Mouse (Mus musculus) spleen, adult 18-20 months (tissue): ENCODE results near the gene Defb47.
A peak's percentile ranks its signal among the peaks of the same experiment; 100 is the strongest.

Experiments used
- DNase-seq, 2 experiments: peaks; one replicate each; pipeline ENCODE4 v3.0.0; 2022; ENCODE audit warnings: mixed read lengths in 2 of 2

Defb47 gene

DNA sequence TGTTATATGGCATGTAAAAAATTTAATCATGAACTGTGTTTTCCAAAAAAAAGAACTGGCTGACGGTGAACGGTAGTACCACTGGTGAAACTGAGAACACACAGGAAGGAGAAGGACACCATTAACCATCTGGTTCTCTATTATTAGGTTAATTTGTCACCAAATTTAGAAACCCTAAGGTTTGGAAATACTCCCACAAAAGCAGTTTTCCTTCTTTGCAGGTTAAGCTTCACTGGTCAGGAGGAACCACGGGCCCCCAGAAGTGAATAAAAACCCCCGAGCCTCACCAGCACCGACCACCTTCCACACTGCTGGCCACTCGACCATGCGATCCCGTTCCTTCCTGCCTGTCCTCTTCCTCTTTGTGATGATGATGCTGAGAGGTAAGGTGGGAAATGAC is at the start of gene Defb47:
Gene Defb47 (plus strand): TSS at position 301 of the 400 bp plus-strand sequence.
- no peak for DNase-seq

DNA sequence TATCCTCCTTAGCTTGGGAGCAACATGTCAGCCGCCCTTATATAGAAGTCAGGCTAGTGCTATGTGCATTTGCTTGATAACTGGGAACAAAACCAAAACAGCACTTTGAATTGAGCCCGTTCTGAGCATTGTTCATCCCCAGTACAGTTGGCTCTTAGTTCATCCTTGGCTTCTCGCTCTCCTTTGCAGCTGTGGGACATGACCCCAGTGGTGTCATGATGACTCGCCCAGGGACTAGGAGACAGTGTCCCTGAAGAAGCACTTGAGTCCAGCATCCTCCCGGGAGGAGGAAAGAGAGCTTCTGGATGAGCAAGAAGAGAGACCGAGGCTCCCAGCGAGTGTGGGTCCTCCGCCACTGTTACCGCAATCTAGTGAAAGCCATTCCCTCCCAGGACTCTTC is 41.8 kb upstream of the Defb47 start:
- DNase-seq, result no peak

DNA sequence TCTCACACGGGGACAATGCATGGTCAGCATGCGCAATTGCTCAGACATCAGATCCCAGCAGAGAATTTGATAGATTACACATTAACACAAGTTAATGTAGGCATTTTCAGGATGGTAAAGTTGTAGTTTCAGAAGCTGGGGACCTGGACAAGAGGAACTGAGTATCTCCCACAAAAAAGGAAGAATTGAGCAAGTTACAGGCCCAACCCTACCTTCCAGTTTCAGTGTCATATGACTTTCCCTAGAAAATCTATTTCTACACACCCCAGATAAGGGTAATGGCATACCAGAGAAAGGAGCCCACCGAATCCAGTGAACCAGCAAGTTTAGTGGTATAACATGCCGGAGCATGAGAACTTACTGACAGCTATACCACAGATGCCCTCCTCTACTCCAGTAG is 34.2 kb upstream of the Defb47 start:
- DNase-seq, result no peak

DNA sequence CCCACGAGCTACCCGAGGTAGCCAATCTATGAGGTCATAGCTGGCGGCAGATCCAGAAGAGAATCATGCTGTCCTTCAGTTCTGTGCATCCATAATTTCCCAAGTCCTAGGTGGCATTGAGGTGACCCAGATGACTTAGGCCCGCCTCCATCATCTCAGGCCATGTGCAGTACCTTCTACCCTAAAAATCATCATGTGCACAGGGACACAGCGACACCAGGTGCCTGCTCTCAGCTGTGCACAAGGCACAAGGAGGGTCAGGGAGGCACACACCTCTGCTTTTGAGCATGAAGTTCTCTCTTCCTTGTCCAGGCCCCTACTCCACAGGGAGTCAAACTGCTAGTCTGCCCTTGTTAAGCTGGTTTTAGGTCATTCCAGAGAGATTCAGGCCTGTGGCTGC is 32.5 kb upstream of the Defb47 start:
- no peak for DNase-seq

DNA sequence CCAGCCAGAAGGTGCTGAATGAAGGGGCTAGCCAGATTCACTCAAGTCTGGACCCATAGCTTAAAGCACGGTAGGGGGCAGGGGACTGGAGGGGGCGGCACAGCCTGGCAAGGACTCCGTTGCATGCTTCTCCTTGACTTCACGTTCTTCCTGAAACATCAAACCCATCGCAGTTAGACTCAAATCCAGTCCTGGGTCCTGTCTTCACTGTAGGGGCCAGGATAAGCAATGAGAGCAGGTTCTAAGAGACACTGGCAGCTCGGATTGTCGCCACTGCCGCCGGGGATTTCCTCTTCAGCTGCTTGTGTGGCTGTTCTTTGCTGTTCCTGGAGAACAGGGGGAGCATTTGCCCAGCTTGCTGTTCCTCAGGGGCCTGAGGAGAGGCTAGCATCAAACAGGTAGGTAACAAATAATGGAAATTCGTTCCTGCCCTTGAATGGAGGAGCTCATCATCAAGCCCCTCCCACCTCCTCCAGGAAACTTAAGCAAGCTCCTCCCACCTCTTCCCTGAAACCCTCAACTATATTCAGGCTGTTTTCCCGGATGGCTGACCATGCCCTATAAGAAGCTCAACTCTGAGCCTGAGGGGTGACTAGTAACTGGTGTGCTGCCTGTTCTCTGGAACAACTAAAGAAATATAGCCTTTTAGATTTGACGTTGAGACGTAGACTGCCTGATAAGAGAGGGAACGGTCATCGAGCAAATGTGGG is 31.9 kb upstream of the Defb47 start:
- DNase-seq, result no peak

DNA sequence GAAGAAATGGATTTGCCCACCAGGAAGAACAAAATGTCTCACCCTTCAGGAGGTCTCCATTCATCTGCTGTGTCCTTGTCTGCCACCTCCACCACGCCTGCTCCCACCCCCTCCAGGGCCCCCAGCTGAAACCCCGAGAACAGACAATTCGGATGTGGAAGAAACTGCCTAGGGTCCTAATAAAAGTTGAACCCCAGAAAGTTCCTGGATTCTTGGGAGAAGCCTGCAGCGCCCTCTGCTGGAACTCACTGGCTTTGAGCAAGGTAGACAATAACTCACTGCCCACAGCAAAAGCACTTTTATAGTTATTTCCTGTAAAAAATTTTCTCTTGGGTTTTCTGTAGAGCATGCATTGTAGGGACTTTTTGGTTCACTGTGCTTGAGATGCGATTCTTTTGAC is 22.8 kb upstream of the Defb47 start:
- DNase-seq, result peak; percentile 16 to 64

DNA sequence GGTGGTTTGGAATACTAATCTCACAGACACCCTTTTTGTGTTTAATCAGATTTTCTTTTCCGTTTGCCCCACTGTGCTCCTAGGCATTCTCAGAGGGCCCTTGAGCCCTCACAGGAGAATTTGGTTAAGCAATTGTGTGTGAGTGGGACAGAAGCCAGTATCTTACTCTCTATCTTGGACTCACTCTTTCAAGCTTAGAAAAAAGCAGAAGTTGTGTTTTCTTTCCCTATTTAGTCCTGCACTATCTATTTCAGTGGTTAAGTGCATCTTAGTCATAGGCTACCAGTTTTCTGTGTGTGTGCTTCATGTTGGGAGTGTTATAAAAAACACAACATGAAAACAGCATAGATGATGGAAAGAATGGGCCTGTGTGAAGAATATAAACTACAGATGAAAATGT is 18.1 kb upstream of the Defb47 start:
- DNase-seq, result no peak

DNA sequence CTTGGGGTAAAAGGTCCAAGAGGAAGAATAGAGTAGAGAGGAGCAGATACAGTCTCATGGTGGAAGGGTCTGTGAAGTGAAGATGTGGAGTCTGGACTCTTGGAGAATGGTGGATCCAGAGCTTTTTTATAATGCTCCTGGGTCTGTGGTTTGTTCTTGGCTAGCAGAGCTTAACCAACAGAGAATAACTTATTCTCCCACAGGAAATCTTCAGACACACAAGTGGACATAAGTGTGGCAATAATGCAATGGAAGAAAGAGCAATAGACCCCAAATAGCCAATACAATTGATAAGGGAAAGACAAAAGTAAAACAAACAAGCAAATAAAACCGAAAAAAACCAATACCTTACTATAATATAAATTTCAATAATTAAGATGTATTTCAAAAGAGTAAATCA is 13.5 kb upstream of the Defb47 start, which contains the start of gene Defb48:
Gene Defb48 (minus strand): TSS at position 101 of the 400 bp plus-strand sequence.
- no peak for DNase-seq

DNA sequence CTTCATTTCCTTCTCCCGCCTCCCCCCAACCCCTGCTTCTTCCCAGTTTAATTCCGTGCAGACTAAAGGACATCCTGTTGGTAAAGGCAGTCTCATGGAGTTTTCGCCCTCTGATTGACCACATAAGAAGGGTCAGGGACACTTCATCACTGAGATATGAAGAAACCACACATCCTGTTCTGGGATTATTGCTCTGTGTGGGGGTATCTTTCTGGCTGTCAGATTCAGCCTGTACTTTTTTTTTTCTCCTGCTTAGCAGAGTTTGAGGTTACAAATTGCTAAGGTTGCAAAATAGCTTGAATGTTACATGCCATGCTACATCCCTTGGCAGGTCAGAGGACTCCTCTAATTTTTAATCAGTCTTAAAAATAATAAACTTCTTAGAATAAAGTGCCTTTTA is 6.6 kb upstream of the Defb47 start:
- DNase-seq, result no peak

DNA sequence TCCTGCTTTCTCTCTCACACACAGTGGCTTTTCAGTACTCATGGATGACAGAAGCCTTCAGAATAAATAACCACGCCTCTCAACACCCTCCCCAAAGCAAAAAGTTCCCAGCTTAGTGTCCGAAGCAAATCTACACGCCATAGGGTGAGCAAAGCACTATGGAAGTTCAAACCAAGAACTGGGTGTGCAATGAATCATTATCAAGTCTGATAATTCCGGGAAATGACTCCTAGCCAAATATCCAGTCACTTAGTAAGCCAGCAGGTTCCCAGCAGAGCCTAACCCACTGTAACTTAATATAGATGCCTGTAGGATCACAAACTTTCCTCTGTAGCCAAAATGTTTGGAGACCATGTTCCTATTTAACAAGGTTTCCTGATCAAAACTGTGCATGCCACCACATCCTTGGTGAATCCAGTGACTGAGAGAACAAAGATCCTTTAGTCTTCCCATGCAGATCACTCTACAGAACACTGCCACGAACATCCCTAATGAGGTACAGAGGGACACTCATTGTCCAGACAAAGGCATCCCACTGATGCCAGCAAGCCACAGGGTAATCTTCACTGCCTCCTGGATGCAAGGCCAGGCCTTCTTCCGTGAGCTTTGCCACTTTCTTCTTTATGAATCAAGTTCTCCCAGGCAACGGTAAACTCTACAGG is 5.9 kb upstream of the Defb47 start:
- DNase-seq, result no peak

DNA sequence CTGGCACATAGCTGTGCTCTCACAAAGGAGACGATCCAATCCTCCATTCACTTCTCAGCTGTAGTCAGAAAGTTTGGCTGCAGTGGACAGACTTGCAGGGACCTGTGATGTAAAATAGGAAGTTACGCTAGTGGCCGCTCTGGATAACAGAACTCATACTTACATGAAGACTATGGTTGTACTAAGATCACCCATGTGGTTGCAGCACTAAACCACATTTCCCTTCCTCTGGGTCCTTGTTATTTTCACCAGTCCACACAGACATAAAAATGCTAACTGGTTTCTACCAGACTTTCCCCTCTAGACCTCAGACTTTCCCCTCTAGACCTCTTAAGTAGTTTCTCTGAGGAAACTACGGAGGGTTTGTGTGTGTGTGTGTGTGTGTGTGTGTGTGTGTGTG is 1.1 kb downstream of the Defb47 start:
- no peak for DNase-seq

DNA sequence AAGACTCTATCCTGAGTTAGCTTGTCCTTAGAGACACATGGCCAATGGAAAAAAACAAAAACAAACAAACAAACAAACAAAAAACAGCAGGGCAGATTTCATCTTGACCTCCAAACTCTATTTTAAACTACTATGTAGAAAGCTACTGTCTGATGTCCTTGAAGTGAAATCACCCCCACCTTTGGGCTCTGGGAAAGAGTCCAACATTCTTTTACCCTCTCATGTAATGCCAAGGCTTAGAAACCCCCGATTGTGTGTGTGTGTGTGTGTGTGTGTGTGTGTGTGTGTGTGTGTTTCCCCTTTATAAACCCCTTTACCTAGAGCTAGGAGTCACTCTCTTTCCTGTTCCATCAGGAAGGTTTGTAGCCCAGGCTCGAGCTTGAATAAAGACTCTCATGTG is 4.7 kb downstream of the Defb47 start:
- DNase-seq, result no peak

DNA sequence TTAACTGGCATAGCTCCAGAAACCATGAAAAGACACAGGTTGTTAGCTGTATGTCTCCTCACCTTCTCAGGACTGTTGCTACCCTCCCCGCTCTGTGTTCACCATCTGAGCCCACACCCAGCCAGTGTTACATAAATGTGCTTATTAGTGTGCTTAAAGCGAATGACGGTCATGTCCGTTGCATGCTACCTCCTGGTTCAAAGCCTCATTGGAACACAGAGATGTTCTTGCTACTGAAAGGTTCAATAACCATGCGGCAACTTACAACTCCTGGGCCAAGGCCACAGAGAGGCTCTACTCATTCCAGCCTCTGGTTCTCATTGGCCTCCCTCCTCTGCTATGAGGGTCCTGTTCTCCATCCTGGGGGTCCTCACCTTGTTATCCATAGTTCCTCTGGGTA is 13.6 kb downstream of the Defb47 start, which contains the start of gene Defb43:
Gene Defb43 (plus strand): TSS at position 301 of the 400 bp plus-strand sequence.
- no peak for DNase-seq

DNA sequence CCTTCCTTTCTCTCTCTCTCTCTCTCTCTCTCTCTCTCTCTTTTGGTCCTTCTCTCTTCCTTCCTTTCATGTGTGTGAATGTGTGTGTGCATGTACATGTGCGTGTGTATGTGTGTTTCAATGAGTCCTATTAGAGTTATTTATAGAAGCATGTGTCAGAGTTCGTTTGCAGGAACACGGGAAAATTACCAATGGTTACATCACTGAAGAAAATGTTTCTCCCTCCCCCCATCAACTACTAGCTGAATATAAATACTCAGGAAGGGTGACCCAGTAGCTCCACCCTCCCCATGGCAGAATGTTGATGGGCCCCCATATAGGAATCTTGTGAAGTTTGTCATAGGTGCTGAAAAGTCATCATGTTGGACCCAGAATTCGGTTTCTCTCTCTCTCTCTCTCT is 15.2 kb downstream of the Defb47 start:
- DNase-seq, result no peak

DNA sequence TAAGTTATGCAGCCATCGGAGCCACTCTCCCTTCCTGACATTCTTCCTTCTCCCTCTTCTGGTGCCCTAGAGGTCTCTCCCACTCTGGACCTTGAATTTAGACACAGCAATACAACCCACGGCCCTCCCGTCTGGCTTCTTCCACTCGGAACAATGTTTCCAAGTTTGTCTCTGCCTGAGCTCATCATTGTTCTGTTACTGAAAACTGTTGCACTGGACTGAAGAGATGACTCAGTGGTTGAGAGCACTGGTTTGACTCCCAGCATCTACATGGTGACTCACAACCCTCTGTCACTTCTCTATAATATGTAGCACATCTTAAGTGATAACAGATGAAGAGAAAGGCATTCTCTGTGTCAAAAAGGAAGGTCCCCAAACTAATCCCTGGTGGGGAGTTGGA is 16.8 kb downstream of the Defb47 start:
- DNase-seq, result no peak

DNA sequence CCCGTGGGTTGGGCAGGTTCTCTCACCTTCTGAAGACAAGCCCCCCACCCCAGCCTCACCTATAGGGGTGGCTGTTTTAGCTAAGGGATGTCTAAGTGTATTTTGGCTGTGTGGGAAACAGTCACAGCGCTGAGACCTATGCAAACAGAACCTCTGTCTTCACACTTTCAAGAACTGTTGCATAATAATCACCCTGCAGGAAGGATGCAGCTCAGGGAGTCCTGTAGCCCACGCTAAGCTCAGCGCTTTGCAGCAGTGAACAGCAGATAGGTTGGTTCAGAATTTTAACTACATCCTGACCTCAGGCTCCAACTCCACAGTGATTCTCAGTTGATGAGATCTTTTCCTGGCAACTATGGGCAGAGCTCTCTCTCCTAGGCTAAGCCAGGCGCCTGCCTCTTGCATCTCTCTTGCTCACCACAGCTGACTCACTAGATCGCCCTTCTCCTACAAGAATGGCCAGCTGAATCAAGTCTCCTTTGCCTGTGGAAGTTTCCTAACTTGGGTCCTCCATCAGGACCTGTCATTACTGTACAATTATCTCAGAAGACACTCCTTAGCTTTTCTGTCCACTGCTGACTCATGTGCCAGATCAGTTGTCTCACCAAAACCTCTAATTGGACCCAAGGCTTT is 22.8 kb downstream of the Defb47 start:
- DNase-seq, result no peak

DNA sequence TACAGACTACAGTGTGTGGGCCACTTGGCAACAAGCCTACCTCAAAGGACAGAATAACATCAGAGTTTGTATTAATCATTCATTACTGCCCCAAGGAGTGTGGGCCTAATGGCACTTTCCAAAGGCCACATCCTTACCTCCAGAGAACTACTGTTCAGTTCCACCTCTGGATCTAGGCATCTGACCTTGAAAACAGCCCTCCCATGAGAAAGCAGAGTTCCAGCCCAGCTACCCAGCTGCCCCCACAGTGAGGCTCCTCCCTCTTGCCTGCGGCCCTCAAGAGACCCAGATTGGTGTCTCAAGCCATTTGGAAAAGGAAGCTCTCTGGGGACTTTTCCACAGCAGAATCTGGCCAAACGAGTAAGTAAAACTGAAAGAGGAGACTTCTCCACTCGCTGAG is 48.8 kb downstream of the Defb47 start, which contains the start of gene Defb42:
Gene Defb42 (plus strand): TSS at position 301 of the 400 bp plus-strand sequence.
- no peak for DNase-seq

DNA sequence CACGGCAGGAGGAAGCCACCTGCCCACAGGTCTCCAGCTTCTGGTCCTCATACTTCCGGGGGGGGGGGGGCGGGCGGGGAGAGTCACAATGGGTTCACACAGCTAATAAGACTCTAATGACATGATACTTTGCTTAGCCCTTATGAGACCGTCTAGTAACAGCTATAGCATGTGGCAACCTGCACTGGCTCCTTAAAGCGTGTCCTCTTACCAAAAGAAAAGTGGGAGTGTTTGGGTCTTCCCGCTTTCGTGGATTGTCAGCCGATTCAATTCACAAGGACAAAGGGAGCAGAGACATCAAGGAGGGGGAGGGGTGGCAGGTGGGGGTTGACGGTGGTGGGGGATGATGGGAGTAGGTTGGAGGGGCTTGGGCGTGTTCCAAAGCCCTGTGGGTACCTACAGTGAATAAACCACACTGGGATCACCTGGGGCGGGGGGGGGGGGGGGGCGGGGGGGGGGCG is 52.1 kb downstream of the Defb47 start, which contains the start of gene Defb30:
Gene Defb30 (minus strand): TSS at position 51 of the 461 bp plus-strand sequence.
- DNase-seq, result no peak
